9 mouse cellular contexts compared by ENCODE assay signal in genomic region chr2:92904307-92904859, GRCm38 (mm10). TPM values are rescaled to one million over a fixed set of nuclear protein-coding genes. Genes with fewer than 3 reads are reported as not detected.
A peak's percentile ranks its signal among the peaks of the same experiment; 100 is the strongest.
DNase-seq lines count a peak whose midpoint lies in the region; ATAC-seq and TF ChIP-seq lines count a peak whose summit lies in the region.
"Had no signal": no experiment of that assay in that cellular context is flagged by ENCODE, and none has a peak within 500 bp of the region (broad histone marks: within the 10 kb centered on the region; RNA-seq: fewer than 3 reads in every experiment).

No protein-coding gene starts in this region.

- peaks cover 18% of the 10 kb centered on the region for H3K27me3 ChIP-seq in Patski
- H3K27me3 ChIP-seq in hindbrain, embryonic 15.5 days = no peaks in the 10 kb centered on the region
- no peaks in the 10 kb centered on the region for H3K27me3 ChIP-seq in neural tube, embryonic 14.5 days (ENCODE audit: control insufficient read depth, insufficient read depth, low read length)

- peak; percentile 34 for DNase-seq in left cerebral cortex, adult 11 months (ENCODE audit: low spot score)
- DNase-seq in left cerebral cortex, adult 8-10 months (ENCODE audit: low spot score in 2 of 2) = no peak
- DNase-seq in Patski (ENCODE audit: low read depth, low spot score) = no peak
- DNase-seq in embryo, embryonic 11 days = peak; percentile 74
- DNase-seq in left cerebral cortex, postnatal 4 days = peak; percentile 38
- DNase-seq in urinary bladder, adult 2 months (ENCODE audit: low spot score) = no peak

- no peak for ATAC-seq in Patski
- peak; percentile 48; the same call in 1 of the 2 replicates for ATAC-seq in hindbrain, embryonic 15.5 days (ENCODE audit: low FRiP score, low read depth)
- ATAC-seq in neural tube, embryonic 14.5 days (ENCODE audit: low read depth) = peak; percentile 41; the same call in 1 of the 2 replicates

- in situ Hi-C loops in Patski (cut with MboI; ENCODE audit: low pct_unique_long_range_greater_than_20kb) = no loop called here

- intact Hi-C loops in left cerebral cortex, postnatal 4 days (cut with DNase I) = loop anchor here (2.0 to 10.0 kb wide), 4 partner anchors 50 to 510 kb away; no protein-coding TSS in a partner anchor

- peak overlapping the region; percentile 24 for H3K4me2 ChIP-seq in hindbrain, embryonic 15.5 days
- no peak overlapping the region for H3K4me2 ChIP-seq in neural tube, embryonic 14.5 days (ENCODE audit: low read depth, low read length)

- POLR2A ChIA-PET in Patski (lab: Charles Lee) = no interaction called here

- 32% methylated on average over 8 of the region's 8 CpGs for WGBS in hindbrain, embryonic 15.5 days
- WGBS in neural tube, embryonic 14.5 days = 30% methylated on average over 8 of the region's 8 CpGs

- no peak overlapping the region for H3K4me3 ChIP-seq in hindbrain, embryonic 15.5 days
- no peak overlapping the region for H3K4me3 ChIP-seq in neural tube, embryonic 14.5 days (ENCODE audit: low read depth, low read length)
- H3K4me3 ChIP-seq: myocyte had no signal

- no peak overlapping the region for H3K9ac ChIP-seq in hindbrain, embryonic 15.5 days
- no peak overlapping the region for H3K9ac ChIP-seq in neural tube, embryonic 14.5 days (replicated peaks; ENCODE audit: low read depth, low read length)

- peaks cover 3% of the 10 kb centered on the region; the same call in 1 of the 2 replicates for H3K4me1 ChIP-seq in hindbrain, embryonic 15.5 days (replicated peaks)
- H3K4me1 ChIP-seq in neural tube, embryonic 14.5 days (ENCODE audit: control insufficient read depth, insufficient read depth, low read length) = peaks cover 3% of the 10 kb centered on the region; the same call in 1 of the 2 replicates

- CTCF ChIA-PET in Patski (lab: Charles Lee) = interaction anchor here (0.6 to 1.7 kb wide), 12 partner anchors 12 to 314 kb away, joined by 3 to 7 read pairs (median 3); no protein-coding TSS in a partner anchor

- TF ChIP-seq CTCF in Patski (IDR thresholded peaks at IDR 0.05) = peak; percentile 81

- H3K27ac ChIP-seq in hindbrain, embryonic 15.5 days (replicated peaks) = no peak overlapping the region
- H3K27ac ChIP-seq in neural tube, embryonic 14.5 days (ENCODE audit: low read depth, low read length) = no peak overlapping the region

- no peaks in the 10 kb centered on the region for H3K36me3 ChIP-seq in hindbrain, embryonic 15.5 days
- H3K36me3 ChIP-seq in neural tube, embryonic 14.5 days (ENCODE audit: control insufficient read depth, insufficient read depth, low read length) = no peaks in the 10 kb centered on the region

- no peaks in the 10 kb centered on the region for H3K9me3 ChIP-seq in hindbrain, embryonic 15.5 days
- no peaks in the 10 kb centered on the region for H3K9me3 ChIP-seq in neural tube, embryonic 14.5 days (ENCODE audit: control insufficient read depth, low read length)

RNA-seq across cellular contexts. Expression of gene Syt13, which starts 10.5 kb away (rescaled TPM):
- total RNA-seq in left cerebral cortex, adult 8-10 months (2022) = 100 to 1,000 TPM; 150 to 160 (median 156) TPM
- polyA plus RNA-seq in Patski (2021) = 0.14 TPM
- polyA plus RNA-seq in hindbrain, embryonic 15.5 days (2015; fragmentation: Nextera tagmentation; extraction: Ambion mirVana) = 46.5 and 49.9 TPM in 2 replicates
- 10 to 100 TPM; 24.3 to 31.7 TPM for total RNA-seq in left cerebral cortex, postnatal 4 days (2021)
- 30.5 and 31.9 TPM in 2 replicates for polyA plus RNA-seq in neural tube, embryonic 14.5 days (2014; fragmentation: Nextera tagmentation; extraction: Ambion mirVana)
- polyA plus RNA-seq in urinary bladder, adult 2 months (2012; rRNA removed) = 0.60 and 0.62 TPM in 2 replicates

Comparison
In these comparisons a context has a peak if more than half of its experiments do, and no peak if none do; other contexts are left out.
1. DNase-seq: peak in left cerebral cortex, adult 11 months (single experiment), embryo, embryonic 11 days (single experiment) and left cerebral cortex, postnatal 4 days (single experiment); none in left cerebral cortex, adult 8-10 months (0 of 2), Patski (single experiment) and urinary bladder, adult 2 months (single experiment).
2. RNA of gene Syt13, which starts 10.5 kb away (polyA plus RNA-seq): 46.5 to 49.9 TPM in hindbrain, embryonic 15.5 days and 30.5 to 31.9 TPM in neural tube, embryonic 14.5 days; 0.60 to 0.62 TPM in urinary bladder, adult 2 months and 0.14 TPM in Patski (single experiment); every median in the first group is over 10 times any median in the second.